Mouse (Mus musculus) kidney, postnatal 36 days (tissue): Measurements from ENCODE around the gene Tmem236.

Experiments
- DNase-seq, 2 experiments: peaks; one replicate each; pipeline ENCODE4 v3.0.0; 2021 to 2022; ENCODE audit warnings: mixed read lengths in 2 of 2

The Tmem236 gene

GRCm38 (mm10) chr2:14174334-14174733 is at the start of gene Tmem236:
Gene Tmem236, plus strand, starts transcription at chr2:14174523.
- no peak for DNase-seq

GRCm38 (mm10) chr2:14126387-14126786 is 47.9 kb upstream of the Tmem236 start:
- DNase-seq: no peak

DNA sequence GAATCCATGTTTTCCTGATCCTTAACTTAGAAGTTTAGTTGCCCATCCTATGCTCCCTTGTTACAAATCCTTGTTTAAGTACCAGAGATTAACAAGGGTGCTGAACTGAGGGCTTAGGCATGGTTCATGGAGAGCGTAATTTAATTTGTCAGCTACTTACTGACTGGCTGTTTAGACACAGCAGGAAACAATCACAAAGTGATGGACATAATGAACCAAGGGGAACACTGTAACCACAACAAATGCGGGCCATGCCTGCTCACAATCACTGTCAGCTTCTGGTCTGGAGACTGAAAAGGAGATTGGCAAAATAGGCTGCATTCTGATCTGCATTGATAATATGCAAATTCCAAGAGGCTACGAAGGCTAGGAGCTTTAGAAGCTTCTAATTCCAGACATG is 46.7 kb upstream of the Tmem236 start:
- DNase-seq: no peak

DNA sequence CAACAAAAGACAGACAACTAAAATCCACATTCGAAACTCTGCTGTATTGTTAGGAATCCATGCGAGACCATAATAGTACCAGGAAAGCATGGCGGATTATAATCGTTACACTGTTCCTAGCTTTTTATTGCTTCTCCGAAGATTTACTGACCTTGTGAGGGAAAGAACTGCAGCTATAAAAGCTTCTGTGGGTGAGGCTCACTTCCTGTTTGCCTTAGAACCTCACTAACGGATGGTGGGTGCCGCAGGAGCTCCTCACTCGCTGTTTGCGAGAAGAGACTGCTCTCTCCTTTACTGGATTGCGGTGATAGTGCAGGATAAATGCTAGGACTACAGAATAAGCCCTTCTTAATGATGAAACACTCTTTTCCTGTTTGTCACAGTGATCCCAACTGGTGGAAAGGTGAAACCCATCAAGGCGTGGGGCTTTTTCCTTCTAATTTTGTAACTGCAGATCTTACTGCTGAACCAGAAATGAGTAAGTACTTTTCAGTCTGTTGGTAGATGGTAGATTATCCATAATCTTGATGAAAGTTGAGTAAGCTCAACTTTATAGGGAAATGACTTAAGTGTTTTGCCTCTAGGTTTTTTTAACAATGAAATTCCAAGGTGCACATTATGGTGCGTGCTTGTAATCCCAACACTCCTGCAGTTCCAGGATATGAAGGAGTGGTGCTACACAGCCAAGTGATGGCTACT is 43.5 kb upstream of the Tmem236 start:
- DNase-seq: no peak

GRCm38 (mm10) chr2:14132468-14133326 is 41.6 kb upstream of the Tmem236 start:
- no peak for DNase-seq

DNA sequence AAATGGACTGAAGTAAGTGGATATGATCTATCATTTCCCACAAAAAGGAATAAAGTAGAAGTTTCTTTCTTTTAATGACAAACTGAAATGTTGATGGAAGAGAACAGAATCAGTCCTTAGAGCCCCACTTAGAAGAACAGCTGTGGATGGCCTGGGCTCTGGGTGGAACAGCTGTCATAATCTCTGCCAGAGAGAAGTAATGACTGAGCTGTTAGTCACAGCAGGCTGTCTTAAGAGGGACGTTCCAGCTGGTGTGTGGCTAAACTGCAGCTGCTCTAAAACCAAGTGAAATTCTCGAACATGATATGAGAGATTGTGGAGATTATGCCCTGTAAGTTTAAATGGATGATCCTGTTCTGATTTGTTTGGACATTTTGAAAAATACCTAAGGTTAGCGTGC is 37.4 kb upstream of the Tmem236 start:
- no peak for DNase-seq

GRCm38 (mm10) chr2:14139590-14139989 is 34.7 kb upstream of the Tmem236 start:
- peak; percentile 15 to 53 for DNase-seq

- DNase-seq: no peak
Observed at GRCm38 (mm10) chr2:14140044-14140443, 34.3 kb upstream of the Tmem236 start.

GRCm38 (mm10) chr2:14145311-14145710 is 29.0 kb upstream of the Tmem236 start:
- DNase-seq: no peak

GRCm38 (mm10) chr2:14146913-14147312 is 27.4 kb upstream of the Tmem236 start:
- DNase-seq: peak; percentile 20 to 31

GRCm38 (mm10) chr2:14150829-14151228 is 23.5 kb upstream of the Tmem236 start:
- peak in 1 of 2 experiments; percentile 48 for DNase-seq

DNA sequence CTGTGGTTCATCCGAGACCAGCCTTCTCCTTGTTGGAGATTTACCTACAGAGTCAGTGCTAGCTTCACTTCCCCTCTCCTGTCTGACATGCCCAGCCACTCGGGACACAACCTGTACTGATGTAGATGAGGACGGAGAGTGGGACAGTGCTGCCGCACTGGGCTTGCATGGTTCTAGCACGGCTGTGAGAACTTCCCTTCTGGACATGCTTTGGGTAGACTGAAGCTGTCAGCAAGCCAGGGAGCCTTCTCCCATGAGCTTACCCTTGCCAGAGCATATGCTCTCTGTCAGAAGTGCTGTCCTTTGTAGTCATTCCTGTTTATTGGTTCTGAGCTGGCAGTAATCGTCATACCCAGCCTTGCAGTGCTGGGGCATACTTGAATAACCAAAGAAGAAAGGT is 22.5 kb upstream of the Tmem236 start:
- DNase-seq: no peak

DNA sequence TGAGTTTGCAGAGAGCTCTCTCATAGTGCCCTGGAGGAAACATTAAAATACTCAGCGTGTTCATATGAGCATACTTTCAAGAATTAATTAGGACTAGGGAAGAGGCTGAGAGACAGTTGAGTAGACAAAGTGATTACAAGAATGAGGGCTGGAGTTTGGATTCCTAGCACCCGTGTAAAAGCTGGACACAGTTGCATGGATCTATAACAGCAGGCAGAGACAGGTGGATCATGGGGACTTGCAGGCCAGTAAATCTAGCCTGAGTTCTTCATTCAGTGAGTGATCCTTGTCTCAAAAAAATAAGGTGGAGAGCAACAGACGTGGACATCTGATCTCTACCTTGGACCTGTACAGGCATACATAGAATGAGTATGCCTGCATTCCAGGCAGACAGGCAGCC is 15.3 kb upstream of the Tmem236 start:
- no peak for DNase-seq

DNA sequence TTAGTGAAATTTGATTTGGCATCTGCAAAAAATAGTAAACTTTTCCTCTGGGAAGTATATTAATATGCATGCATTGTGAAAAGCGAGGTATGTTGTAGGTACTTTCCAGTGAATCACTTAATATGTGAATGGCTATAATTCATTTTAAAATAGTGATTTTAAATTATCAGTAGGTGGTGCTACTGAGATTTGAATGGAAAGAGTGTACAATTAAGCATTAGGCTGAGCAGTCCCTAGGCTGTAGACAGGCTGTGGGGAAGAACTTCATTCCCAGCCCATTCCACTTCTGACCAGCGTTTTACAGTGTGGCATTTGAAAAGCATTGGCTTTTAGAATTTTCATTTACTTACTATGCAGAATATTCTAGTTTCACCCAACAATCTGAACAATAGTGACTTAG is 14.6 kb upstream of the Tmem236 start:
- no peak for DNase-seq

DNA sequence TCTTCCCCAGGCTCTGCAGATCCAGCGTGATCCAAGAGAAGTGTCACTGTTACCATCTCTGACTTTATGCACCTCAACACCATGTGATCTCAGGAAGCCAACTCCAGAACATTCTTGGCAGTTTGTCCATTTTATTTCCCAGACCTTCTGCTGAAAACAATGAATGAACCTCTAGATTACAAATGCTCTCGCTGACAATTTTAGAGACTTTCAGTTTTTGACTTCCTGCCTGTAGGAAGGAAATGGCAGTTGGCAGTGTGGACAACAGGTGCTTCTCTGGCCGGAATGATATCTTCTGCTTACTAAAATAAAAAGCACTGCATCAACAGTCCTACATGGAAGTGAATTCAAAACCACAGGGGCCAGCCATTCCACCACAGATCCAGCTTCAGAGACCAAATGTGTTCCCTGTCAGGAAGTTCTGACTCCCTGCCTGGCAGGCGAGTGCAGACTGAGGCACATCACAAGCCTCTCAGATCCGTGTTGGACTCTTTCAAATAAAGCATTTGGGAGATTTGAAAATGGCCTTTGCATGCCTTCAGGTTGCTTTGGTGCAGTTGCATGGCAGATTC is 9.8 kb upstream of the Tmem236 start:
- peak in 1 of 2 experiments; percentile 29 for DNase-seq

DNA sequence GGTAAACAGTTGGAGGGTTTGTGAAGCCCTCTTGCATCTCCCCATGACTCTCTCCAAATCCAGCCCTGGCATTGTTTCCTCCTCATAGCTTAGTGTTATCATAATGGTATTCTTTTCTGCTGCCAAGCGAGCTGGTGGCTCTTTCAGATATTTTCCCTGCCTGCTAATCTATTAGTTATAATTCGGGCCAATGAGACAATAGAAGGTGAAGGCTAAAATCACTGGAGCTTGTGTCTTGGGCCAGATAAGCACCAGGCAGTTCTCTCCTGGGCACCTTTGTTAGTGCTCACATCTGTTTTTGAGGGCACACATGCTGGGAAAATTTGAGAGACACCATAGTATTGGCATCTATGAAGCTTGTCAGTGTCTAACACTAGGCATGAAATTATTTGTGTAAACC is 9.3 kb upstream of the Tmem236 start:
- no peak for DNase-seq

- DNase-seq: peak in 1 of 2 experiments; percentile 5
Observed at GRCm38 (mm10) chr2:14165618-14166344, 8.5 kb upstream of the Tmem236 start.

DNA sequence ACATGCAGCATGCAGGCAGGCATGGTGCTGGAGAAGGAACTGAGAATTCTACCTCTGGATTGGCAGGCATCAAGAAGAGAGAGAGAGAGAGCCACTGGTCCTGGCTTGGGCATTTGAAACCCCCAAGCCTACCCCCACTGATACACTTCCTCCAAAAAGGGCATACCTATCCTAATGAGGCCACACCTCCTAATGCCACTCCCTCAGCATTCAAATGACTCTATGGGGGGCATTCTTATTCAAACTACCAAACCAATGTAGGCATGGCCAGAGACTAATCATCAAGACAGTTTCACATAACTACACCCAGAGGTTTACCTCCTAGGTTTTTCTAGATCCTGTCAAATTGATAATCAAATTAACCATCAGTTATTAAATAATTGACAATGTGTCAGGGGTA is 6.6 kb upstream of the Tmem236 start:
- no peak for DNase-seq

DNA sequence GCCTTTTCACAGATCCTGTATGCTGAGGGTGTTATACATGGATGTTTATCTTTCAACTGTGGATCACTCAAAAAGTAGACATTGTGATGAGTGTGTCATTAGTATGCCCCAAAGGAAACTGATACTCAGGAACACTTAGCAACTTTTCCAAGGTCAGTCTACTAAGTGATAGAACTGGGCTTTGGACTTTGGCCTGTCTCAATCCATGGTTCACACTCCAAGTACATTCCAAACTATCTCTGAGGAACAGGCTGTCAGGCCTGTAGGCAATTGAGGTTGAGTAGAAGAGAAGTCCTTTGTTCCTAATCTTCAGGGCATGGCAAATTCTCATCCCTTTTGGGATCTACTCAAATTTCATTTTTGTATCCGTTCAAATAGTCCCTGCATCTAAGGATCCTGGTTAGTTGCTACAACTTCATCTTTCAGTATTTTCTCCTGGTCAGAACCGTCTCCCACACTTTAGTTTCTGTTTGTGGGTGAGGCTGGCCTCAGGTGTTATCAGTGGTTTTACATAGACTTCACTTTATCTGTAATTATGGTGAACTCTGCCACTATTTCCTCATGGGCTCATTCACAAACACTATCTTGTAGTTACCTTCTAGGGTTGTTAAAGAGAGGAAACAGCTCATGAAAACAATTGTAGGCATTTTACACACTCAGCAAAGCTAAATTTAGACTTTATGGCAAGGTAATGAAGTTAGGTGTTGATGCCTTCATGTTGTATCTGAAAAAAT is 2.3 kb downstream of the Tmem236 start:
- DNase-seq: no peak

GRCm38 (mm10) chr2:14184375-14184774 is 10.1 kb downstream of the Tmem236 start:
- DNase-seq: no peak

- no peak for DNase-seq
Observed at GRCm38 (mm10) chr2:14190684-14191083, 16.4 kb downstream of the Tmem236 start.

GRCm38 (mm10) chr2:14191601-14192000 is 17.3 kb downstream of the Tmem236 start:
- no peak for DNase-seq
